11 mouse cellular contexts compared by ENCODE assay signal in genomic region chr17:42989981-42990380, GRCm38 (mm10). TPM values are rescaled to one million over a fixed set of nuclear protein-coding genes. Genes with fewer than 3 reads are reported as not detected.
A peak's percentile ranks its signal among the peaks of the same experiment; 100 is the strongest.
DNase-seq lines count a peak whose midpoint lies in the region; ATAC-seq and TF ChIP-seq lines count a peak whose summit lies in the region.
"Had no signal": no experiment of that assay in that cellular context is flagged by ENCODE, and none has a peak within 500 bp of the region (broad histone marks: within the 10 kb centered on the region; RNA-seq: fewer than 3 reads in every experiment).

No protein-coding gene starts in this region.

- TF ChIP-seq CTCF in kidney, postnatal 0 days (IDR thresholded peaks at IDR 0.05; ENCODE audit: low read depth), result peak; percentile 54

- H3K4me2 ChIP-seq in kidney, postnatal 0 days (ENCODE audit: low read length), result no peak overlapping the region
- H3K4me2 ChIP-seq: embryonic facial prominence, embryonic 12.5 days; neural tube, embryonic 12.5 days had no signal

- 0 out of 2 replicates have a peak, but pooled peaks cover 4% of the 10 kb centered on the region for H3K4me1 ChIP-seq in kidney, postnatal 0 days (replicated peaks; ENCODE audit: insufficient read depth, low read length)
- H3K4me1 ChIP-seq: embryonic facial prominence, embryonic 12.5 days; heart, embryonic 10.5 days; neural tube, embryonic 12.5 days had no signal

- no peak overlapping the region for H3K27ac ChIP-seq in kidney, postnatal 0 days
- H3K27ac ChIP-seq: embryonic facial prominence, embryonic 12.5 days; heart, embryonic 10.5 days; neural tube, embryonic 12.5 days had no signal

- no peak overlapping the region for H3K4me3 ChIP-seq in kidney, postnatal 0 days (replicated peaks; ENCODE audit: low read depth, low read length)
- H3K4me3 ChIP-seq: embryonic facial prominence, embryonic 12.5 days; heart, embryonic 10.5 days; neural tube, embryonic 12.5 days had no signal

- no peaks in the 10 kb centered on the region for H3K36me3 ChIP-seq in kidney, postnatal 0 days (ENCODE audit: insufficient read depth, low read length)
- H3K36me3 ChIP-seq: embryonic facial prominence, embryonic 12.5 days; heart, embryonic 10.5 days; neural tube, embryonic 12.5 days had no signal

- no peaks in the 10 kb centered on the region for H3K9me3 ChIP-seq in kidney, postnatal 0 days (replicated peaks; ENCODE audit: low read length)
- H3K9me3 ChIP-seq: embryonic facial prominence, embryonic 12.5 days; heart, embryonic 10.5 days; neural tube, embryonic 12.5 days had no signal

- no peak for DNase-seq in kidney, postnatal 0 days (ENCODE audit: low spot score)
- DNase-seq in kidney, postnatal 25 days, result no peak
- DNase-seq in 3134 (ENCODE audit: extremely low read depth, insufficient read length, low spot score), result peak; percentile 61
- DNase-seq in A20 (ENCODE audit: low read depth, low spot score), result peak; percentile 62
- DNase-seq in fibroblast of lung, adult 2 months (ENCODE audit: low read depth), result peak; percentile 40
- no peak for DNase-seq in gastrocnemius, postnatal 4 days (ENCODE audit: low spot score in 2 of 2)
- DNase-seq in right cerebral cortex, postnatal 25 days, result no peak
- DNase-seq: lung, adult 18-20 months had no signal

- 80% methylated on average over 4 of the region's 4 CpGs for WGBS in kidney, postnatal 0 days

- H3K27me3 ChIP-seq in kidney, postnatal 0 days (ENCODE audit: insufficient read depth, low read length), result no peaks in the 10 kb centered on the region
- H3K27me3 ChIP-seq: embryonic facial prominence, embryonic 12.5 days; neural tube, embryonic 12.5 days had no signal

- ATAC-seq in kidney, postnatal 0 days (replicated peaks; ENCODE audit: low FRiP score, low read depth), result peak; percentile 19; the same call in 1 of the 2 replicates

- no peak overlapping the region for H3K9ac ChIP-seq in kidney, postnatal 0 days (ENCODE audit: low read depth, low read length)
- H3K9ac ChIP-seq: embryonic facial prominence, embryonic 12.5 days; neural tube, embryonic 12.5 days had no signal

RNA-seq across cellular contexts. Expression of gene Tnfrsf21, which starts 26.4 kb away (rescaled TPM):
- polyA plus RNA-seq in kidney, postnatal 0 days (2015; fragmentation: Nextera tagmentation; extraction: Ambion mirVana), result 52.6 and 53.7 TPM in 2 replicates
- 10 to 100 TPM; 21.1 to 25.7 TPM for total RNA-seq in gastrocnemius, postnatal 4 days (2021)

Comparison
In these comparisons a context has a peak if more than half of its experiments do, and no peak if none do; other contexts are left out.
1. DNase-seq: peak in 3134 (single experiment), A20 (single experiment) and fibroblast of lung, adult 2 months (single experiment); none in kidney, postnatal 0 days (single experiment), kidney, postnatal 25 days (0 of 2), gastrocnemius, postnatal 4 days (0 of 2) and right cerebral cortex, postnatal 25 days (single experiment).